Mouse (Mus musculus) ES-E14 (cell line): ENCODE measurements at regions not wholly inside any gene's neighbourhood (a gene's known extent, or its start where the extent isn't known, plus 50 kb on each side); places are given as distances from the start of the nearest gene placed in this dataset.

Experiments used
- CHD2 ChIP-seq: IDR thresholded peaks from 2 replicates; pipeline ENCODE4 v1.6.1; 2014; ENCODE audit warnings: mild to moderate bottlenecking, low read depth, low read length, inconsistent platforms
- HCFC1 ChIP-seq: IDR thresholded peaks from 2 replicates; pipeline ENCODE4 v1.6.1; 2012; ENCODE audit warnings: low read length, inconsistent platforms, borderline replicate concordance; ENCODE audit not compliant: insufficient read depth

GRCm38 (mm10) chr5:106384138-106384770 is 73.7 kb downstream of the Barhl2 start:
- TF ChIP-seq CHD2 (no peak), HCFC1 (no peak)
